Mouse (Mus musculus): ENCODE data around the gene Krt18. TPM values are rescaled to one million over a fixed set of nuclear protein-coding genes. Genes with fewer than 3 reads are reported as not detected.
"Not testable (repeated sequence)": the region's sequence is repeated elsewhere in the genome, so short reads cannot be mapped to it uniquely, and the experiment has no call there.

Gene Krt18
- 6.9 and 10.4 TPM in 2 replicates for polyA plus RNA-seq (2015; fragmentation: Nextera tagmentation; extraction: Ambion mirVana)

GRCm38 (mm10) chr15:102028040-102028439 is at the start of gene Krt18:
Gene Krt18, plus strand, starts transcription at chr15:102028180.
- Histone ChIP-seq H3K27me3 (peaks cover 47% of the 10 kb centered on the region), H3K27ac (replicated peaks) (no peak within 1 kb of the TSS), H3K4me2 (peak within 1 kb of the TSS; percentile 39), H3K9me3 (no peaks in the 10 kb centered on the region), H3K4me1 (replicated peaks) (peaks cover 21% of the 10 kb centered on the region), H3K4me3 (peak within 1 kb of the TSS; percentile 24), H3K36me3 (no peaks in the 10 kb centered on the region), H3K9ac (no peak within 1 kb of the TSS)
- ATAC-seq (ENCODE audit: low FRiP score, low read depth), result no peak
- 2% methylated on average over 28 of the region's 28 CpGs for WGBS

GRCm38 (mm10) chr15:101980849-101981248 is 47.1 kb upstream of the Krt18 start:
- no peak overlapping the region for H3K9ac ChIP-seq
- H3K27me3 ChIP-seq, result no peaks in the 10 kb centered on the region
- ATAC-seq (ENCODE audit: low FRiP score, low read depth), result no peak
- H3K4me1 ChIP-seq (replicated peaks), result peaks cover 16% of the 10 kb centered on the region
- no peak overlapping the region for H3K4me2 ChIP-seq
- H3K27ac ChIP-seq (replicated peaks), result no peak overlapping the region
- no peaks in the 10 kb centered on the region for H3K36me3 ChIP-seq
- H3K4me3 ChIP-seq, result no peak overlapping the region
- no peaks in the 10 kb centered on the region for H3K9me3 ChIP-seq
- WGBS, result 75% methylated on average over 6 of the region's 6 CpGs

GRCm38 (mm10) chr15:101983315-101983948 is 44.5 kb upstream of the Krt18 start:
- ATAC-seq (ENCODE audit: low FRiP score, low read depth), result no peak
- Histone ChIP-seq H3K4me3 (peak overlapping the region; percentile 34), H3K4me2 (peak overlapping the region; percentile 56), H3K9ac (no peak overlapping the region), H3K27ac (replicated peaks) (peak overlapping the region; percentile 89), H3K27me3 (no peaks in the 10 kb centered on the region), H3K36me3 (no peaks in the 10 kb centered on the region), H3K9me3 (no peaks in the 10 kb centered on the region), H3K4me1 (replicated peaks) (peaks cover 6% of the 10 kb centered on the region; the same call in 1 of the 2 replicates)
- 79% methylated on average over 13 of the region's 13 CpGs for WGBS

- Histone ChIP-seq H3K27ac (replicated peaks) (peak overlapping the region; percentile 89), H3K4me1 (replicated peaks) (peaks cover 6% of the 10 kb centered on the region; the same call in 1 of the 2 replicates), H3K4me2 (peak overlapping the region; percentile 56), H3K9ac (peak overlapping the region; percentile 20; the same call in 1 of the 2 replicates), H3K36me3 (no peaks in the 10 kb centered on the region), H3K9me3 (no peaks in the 10 kb centered on the region), H3K4me3 (peak overlapping the region; percentile 34), H3K27me3 (0 out of 2 replicates have a peak, but pooled peaks cover under 1% of the 10 kb centered on the region)
- 3% methylated on average over 15 of the region's 15 CpGs for WGBS
- peak; percentile 96 for ATAC-seq (ENCODE audit: low FRiP score, low read depth)
Observed at GRCm38 (mm10) chr15:101983949-101984601, 43.9 kb upstream of the Krt18 start.

- Histone ChIP-seq H3K4me3 (no peak overlapping the region), H3K27ac (replicated peaks) (peak overlapping the region; percentile 39; the same call in 1 of the 2 replicates), H3K36me3 (no peaks in the 10 kb centered on the region), H3K9ac (no peak overlapping the region), H3K9me3 (no peaks in the 10 kb centered on the region), H3K4me1 (replicated peaks) (peaks cover 6% of the 10 kb centered on the region; the same call in 1 of the 2 replicates), H3K27me3 (0 out of 2 replicates have a peak, but pooled peaks cover 3% of the 10 kb centered on the region), H3K4me2 (peak overlapping the region; percentile 56)
- WGBS, result 20% methylated on average over 6 of the region's 6 CpGs
- ATAC-seq (ENCODE audit: low FRiP score, low read depth), result no peak
Observed at GRCm38 (mm10) chr15:101984746-101985145, 43.2 kb upstream of the Krt18 start.

GRCm38 (mm10) chr15:101988119-101988518 is 39.9 kb upstream of the Krt18 start:
- Histone ChIP-seq H3K9ac (no peak overlapping the region), H3K9me3 (no peaks in the 10 kb centered on the region), H3K4me1 (replicated peaks) (peaks cover 6% of the 10 kb centered on the region; the same call in 1 of the 2 replicates), H3K27me3 (peaks cover 8% of the 10 kb centered on the region; the same call in 1 of the 2 replicates), H3K4me2 (peak overlapping the region; percentile 36), H3K4me3 (no peak overlapping the region), H3K27ac (replicated peaks) (no peak overlapping the region), H3K36me3 (no peaks in the 10 kb centered on the region)
- no peak for ATAC-seq (ENCODE audit: low FRiP score, low read depth)
- WGBS, result 0% methylated on average over 10 of the region's 10 CpGs

GRCm38 (mm10) chr15:101988714-101989113 is 39.3 kb upstream of the Krt18 start:
- H3K4me2 ChIP-seq, result no peak overlapping the region
- WGBS, result 64% methylated on average over 8 of the region's 8 CpGs
- no peak overlapping the region for H3K27ac ChIP-seq (replicated peaks)
- H3K9ac ChIP-seq, result no peak overlapping the region
- peaks cover 8% of the 10 kb centered on the region; the same call in 1 of the 2 replicates for H3K27me3 ChIP-seq
- no peaks in the 10 kb centered on the region for H3K36me3 ChIP-seq
- no peak overlapping the region for H3K4me3 ChIP-seq
- peaks cover 4% of the 10 kb centered on the region; the same call in 1 of the 2 replicates for H3K4me1 ChIP-seq (replicated peaks)
- no peak for ATAC-seq (ENCODE audit: low FRiP score, low read depth)
- H3K9me3 ChIP-seq, result no peaks in the 10 kb centered on the region

- Histone ChIP-seq H3K36me3 (no peaks in the 10 kb centered on the region), H3K27ac (replicated peaks) (no peak overlapping the region), H3K4me3 (no peak overlapping the region), H3K9ac (no peak overlapping the region), H3K27me3 (peaks cover 13% of the 10 kb centered on the region; the same call in 1 of the 2 replicates), H3K4me2 (no peak overlapping the region), H3K9me3 (no peaks in the 10 kb centered on the region), H3K4me1 (replicated peaks) (no peaks in the 10 kb centered on the region)
- WGBS, result 92% methylated on average over 6 of the region's 6 CpGs
- ATAC-seq (ENCODE audit: low FRiP score, low read depth), result no peak
Observed at GRCm38 (mm10) chr15:101990946-101991345, 37.0 kb upstream of the Krt18 start.

GRCm38 (mm10) chr15:101994365-101994764 is 33.6 kb upstream of the Krt18 start:
- H3K9me3 ChIP-seq, result no peaks in the 10 kb centered on the region
- no peak overlapping the region for H3K9ac ChIP-seq
- H3K36me3 ChIP-seq, result no peaks in the 10 kb centered on the region
- H3K4me3 ChIP-seq, result no peak overlapping the region
- H3K4me1 ChIP-seq (replicated peaks), result no peaks in the 10 kb centered on the region
- ATAC-seq (ENCODE audit: low FRiP score, low read depth), result no peak
- H3K4me2 ChIP-seq, result no peak overlapping the region
- peaks cover 10% of the 10 kb centered on the region; the same call in 1 of the 2 replicates for H3K27me3 ChIP-seq
- no peak overlapping the region for H3K27ac ChIP-seq (replicated peaks)
- 93% methylated on average over 6 of the region's 6 CpGs for WGBS

GRCm38 (mm10) chr15:101995484-101996236 is 32.3 kb upstream of the Krt18 start:
- no peak overlapping the region for H3K4me3 ChIP-seq
- H3K4me2 ChIP-seq, result no peak overlapping the region
- no peaks in the 10 kb centered on the region for H3K9me3 ChIP-seq
- no peak overlapping the region for H3K9ac ChIP-seq
- H3K27ac ChIP-seq (replicated peaks), result no peak overlapping the region
- no peaks in the 10 kb centered on the region for H3K36me3 ChIP-seq
- WGBS, result 89% methylated on average over 4 of the region's 4 CpGs
- ATAC-seq (ENCODE audit: low FRiP score, low read depth), result no peak
- no peaks in the 10 kb centered on the region for H3K4me1 ChIP-seq (replicated peaks)
- H3K27me3 ChIP-seq, result peaks cover 10% of the 10 kb centered on the region; the same call in 1 of the 2 replicates

- H3K4me1 ChIP-seq (replicated peaks); ATAC-seq (ENCODE audit: low FRiP score, low read depth); H3K4me2 ChIP-seq; H3K9ac ChIP-seq; H3K36me3 ChIP-seq; H3K9me3 ChIP-seq; H3K27ac ChIP-seq (replicated peaks); H3K4me3 ChIP-seq: not testable (repeated sequence)
- H3K27me3 ChIP-seq, result peaks cover 17% of the 10 kb centered on the region; the same call in 1 of the 2 replicates
- WGBS, result 88% methylated on average over 11 of the region's 11 CpGs
Observed at GRCm38 (mm10) chr15:101996450-101997078, 31.4 kb upstream of the Krt18 start.
